Comparison of ENCODE assay signal across 16 mouse cellular contexts in genomic region chr2:76434224-76434623, GRCm38 (mm10). TPM values are rescaled to one million over a fixed set of nuclear protein-coding genes. Genes with fewer than 3 reads are reported as not detected.
DNase-seq lines count a peak whose midpoint lies in the region; ATAC-seq and TF ChIP-seq lines count a peak whose summit lies in the region.
"Had no signal": no experiment of that assay in that cellular context is flagged by ENCODE, and none has a peak within 500 bp of the region (broad histone marks: within the 10 kb centered on the region; RNA-seq: fewer than 3 reads in every experiment).

No protein-coding gene starts in this region.

- H3K4me3 ChIP-seq in intestine, postnatal 0 days (ENCODE audit: low read depth, low read length): no peak overlapping the region
- no peak overlapping the region for H3K4me3 ChIP-seq in kidney, adult 2 months (ENCODE audit: insufficient read depth, low read depth, low read length)
- no peak overlapping the region for H3K4me3 ChIP-seq in heart, embryonic 12.5 days
- H3K4me3 ChIP-seq: forebrain, embryonic 15.5 days; hindbrain, embryonic 10.5 days; limb, embryonic 12.5 days; liver, embryonic 12.5 days had no signal

- no peaks in the 10 kb centered on the region for H3K9me3 ChIP-seq in intestine, postnatal 0 days (ENCODE audit: control insufficient read depth)
- no peaks in the 10 kb centered on the region for H3K9me3 ChIP-seq in heart, embryonic 12.5 days (replicated peaks)
- H3K9me3 ChIP-seq: forebrain, embryonic 15.5 days; hindbrain, embryonic 10.5 days; limb, embryonic 12.5 days; liver, embryonic 12.5 days had no signal

- H3K4me1 ChIP-seq in intestine, postnatal 0 days (replicated peaks; ENCODE audit: control insufficient read depth, insufficient read depth, low read length): 0 out of 2 replicates have a peak, but pooled peaks cover 4% of the 10 kb centered on the region
- peaks cover 34% of the 10 kb centered on the region for H3K4me1 ChIP-seq in kidney, adult 2 months (ENCODE audit: control insufficient read depth, insufficient read depth, low read length)
- H3K4me1 ChIP-seq in heart, embryonic 12.5 days (replicated peaks): no peaks in the 10 kb centered on the region
- H3K4me1 ChIP-seq: liver, embryonic 12.5 days had no signal

- DNase-seq in kidney, adult 2 months: peak; percentile 93
- peak; percentile 87 for DNase-seq in kidney, postnatal 14 days
- peak; percentile 59 for DNase-seq in lung, postnatal 10 days
- no peak for DNase-seq in ovary, adult 18-20 months (ENCODE audit: low spot score)
- DNase-seq in spleen, postnatal 36 days (ENCODE audit: low spot score in 2 of 2): no peak
- DNase-seq: adrenal gland, postnatal 10 days; cerebellum, postnatal 10 days; gastrocnemius, postnatal 25 days; retina, postnatal 1 day had no signal

- no peak for TF ChIP-seq POLR2A in kidney, adult 2 months (IDR thresholded peaks at IDR 0.05; ENCODE audit: low read depth, low read length)

- H3K27ac ChIP-seq in intestine, postnatal 0 days (ENCODE audit: low read depth, low read length): no peak overlapping the region
- H3K27ac ChIP-seq in kidney, adult 2 months (ENCODE audit: insufficient read depth, low read depth, low read length): peak overlapping the region; percentile 74
- no peak overlapping the region for H3K27ac ChIP-seq in heart, embryonic 12.5 days (ENCODE audit: poor library complexity, severe bottlenecking)
- H3K27ac ChIP-seq: forebrain, embryonic 15.5 days; hindbrain, embryonic 10.5 days; limb, embryonic 12.5 days; liver, embryonic 12.5 days had no signal

- H3K27me3 ChIP-seq in intestine, postnatal 0 days (replicated peaks; ENCODE audit: control insufficient read depth, insufficient read depth, low read length): no peaks in the 10 kb centered on the region
- no peaks in the 10 kb centered on the region for H3K27me3 ChIP-seq in kidney, adult 2 months (replicated peaks; ENCODE audit: control insufficient read depth, insufficient read depth, low read length)
- no peaks in the 10 kb centered on the region for H3K27me3 ChIP-seq in heart, embryonic 12.5 days (replicated peaks)
- H3K27me3 ChIP-seq: forebrain, embryonic 15.5 days; limb, embryonic 12.5 days; liver, embryonic 12.5 days had no signal

- WGBS in intestine, postnatal 0 days: 52% methylated on average over 7 of the region's 7 CpGs
- WGBS in kidney, adult 2 months: 34% methylated on average over 7 of the region's 7 CpGs
- 74% methylated on average over 7 of the region's 7 CpGs for WGBS in heart, embryonic 12.5 days

- peak; percentile 41 for ATAC-seq in intestine, postnatal 0 days
- ATAC-seq in heart, embryonic 12.5 days (ENCODE audit: insufficient number of reproducible peaks, low FRiP score): no peak
- ATAC-seq: forebrain, embryonic 15.5 days; liver, embryonic 12.5 days had no signal

- TF ChIP-seq CTCF in intestine, postnatal 0 days (IDR thresholded peaks at IDR 0.05; ENCODE audit: low read depth): no peak
- TF ChIP-seq CTCF in kidney, adult 2 months (conservative IDR thresholded peaks at IDR 0.05; ENCODE audit: insufficient read depth, insufficient read length, low read depth, low read length): no peak

- H3K9ac ChIP-seq in intestine, postnatal 0 days (ENCODE audit: low read depth, low read length): no peak overlapping the region
- H3K9ac ChIP-seq in heart, embryonic 12.5 days: no peak overlapping the region
- H3K9ac ChIP-seq: forebrain, embryonic 15.5 days; limb, embryonic 12.5 days; liver, embryonic 12.5 days had no signal

- no peaks in the 10 kb centered on the region for H3K36me3 ChIP-seq in intestine, postnatal 0 days (ENCODE audit: control insufficient read depth, insufficient read depth)
- no peaks in the 10 kb centered on the region for H3K36me3 ChIP-seq in kidney, adult 2 months (ENCODE audit: control insufficient read depth, insufficient read depth, low read length)
- no peaks in the 10 kb centered on the region for H3K36me3 ChIP-seq in heart, embryonic 12.5 days
- H3K36me3 ChIP-seq: forebrain, embryonic 15.5 days; hindbrain, embryonic 10.5 days; limb, embryonic 12.5 days; liver, embryonic 12.5 days had no signal

- no peak overlapping the region for H3K4me2 ChIP-seq in intestine, postnatal 0 days (replicated peaks; ENCODE audit: low read depth)
- no peak overlapping the region for H3K4me2 ChIP-seq in heart, embryonic 12.5 days
- H3K4me2 ChIP-seq: forebrain, embryonic 15.5 days; limb, embryonic 12.5 days; liver, embryonic 12.5 days; midbrain, embryonic 11.5 days had no signal

RNA-seq across cellular contexts. Expression of gene Osbpl6, which starts 27.9 kb away (rescaled TPM):
- 30.8 and 34.1 TPM in 2 replicates for polyA plus RNA-seq in intestine, postnatal 0 days (2015; fragmentation: Nextera tagmentation; extraction: Ambion mirVana)
- polyA plus RNA-seq in kidney, adult 2 months (2012; rRNA removed): 35.1 and 41.2 TPM in 2 replicates
- polyA plus RNA-seq in heart, embryonic 12.5 days (2016; fragmentation: Nextera tagmentation; extraction: Ambion mirVana): 6.8 and 7.2 TPM in 2 replicates

Comparison
In these comparisons a context has a peak if more than half of its experiments do, and no peak if none do; other contexts are left out.
1. DNase-seq: peak in kidney, adult 2 months (single experiment), kidney, postnatal 14 days (single experiment) and lung, postnatal 10 days (single experiment); none in ovary, adult 18-20 months (single experiment) and spleen, postnatal 36 days (0 of 2).